Mouse (Mus musculus) kidney, embryonic 16.5 days (tissue): ENCODE measurements at regions not wholly inside any gene's neighbourhood (a gene's known extent, or its start where the extent isn't known, plus 50 kb on each side); places are given as distances from the start of the nearest gene placed in this dataset.

ENCODE experiments used
- ATAC-seq: fragments of 200-750 bp; cut with Nextera tagmentation; 2 replicates; pipeline ENCODE4 v1.8.0; 2017; ENCODE audit warnings: moderate TSS enrichment; ENCODE audit not compliant: low FRiP score, low TSS enrichment
- H3K27ac ChIP-seq: fragments of 300-500 bp; sonication (generic); 2 replicates; pipeline ENCODE4 v1.5.1; 2014; ENCODE audit warnings: low read length
- H3K27me3 ChIP-seq: fragments of 300-500 bp; sonication (generic); 2 replicates; pipeline ENCODE4 v1.6.1; 2014; ENCODE audit warnings: low read length, control low read depth, mixed read lengths; ENCODE audit not compliant: insufficient read depth
- H3K36me3 ChIP-seq: fragments of 300-500 bp; sonication (generic); 2 replicates; pipeline ENCODE4 v1.6.1; 2014; ENCODE audit warnings: low read length, control low read depth, mixed read lengths; ENCODE audit not compliant: insufficient read depth
- H3K4me1 ChIP-seq: fragments of 300-500 bp; sonication (generic); 2 replicates; pipeline ENCODE4 v1.6.1; 2014; ENCODE audit warnings: low read length, control low read depth, mixed read lengths; ENCODE audit not compliant: insufficient read depth
- H3K4me2 ChIP-seq: fragments of 300-500 bp; sonication (generic); replicated peaks from 2 replicates; pipeline ENCODE4 v1.6.1; 2014; ENCODE audit warnings: low read depth, low read length
- H3K4me3 ChIP-seq: fragments of 300-500 bp; sonication (generic); 2 replicates; pipeline ENCODE4 v1.5.1; 2014; ENCODE audit warnings: mild to moderate bottlenecking, low read length
- H3K9ac ChIP-seq: fragments of 300-500 bp; sonication (generic); replicated peaks from 2 replicates; pipeline ENCODE4 v1.6.1; 2014; ENCODE audit warnings: low read length
- H3K9me3 ChIP-seq: fragments of 300-500 bp; sonication (generic); 2 replicates; pipeline ENCODE4 v1.6.1; 2016; ENCODE audit warnings: low read length, control low read depth
- WGBS: fragments of 180-500 bp; shearing (Covaris S2); extraction: QIAGEN DNeasy Blood & Tissue Kit; methylation state at CpG from one replicate; pipeline ENCODE4 v1.1.7; 2014; 5-methylcytosine and 5-hydroxymethylcytosine counted together

- Histone ChIP-seq H3K36me3 (no peaks in the 10 kb centered on the region), H3K4me2 (no peak overlapping the region), H3K27ac (no peak overlapping the region), H3K27me3 (no peaks in the 10 kb centered on the region), H3K4me3 (no peak overlapping the region), H3K9me3 (no peaks in the 10 kb centered on the region), H3K9ac (no peak overlapping the region), H3K4me1 (no peaks in the 10 kb centered on the region)
- no peak for ATAC-seq
- 83% methylated on average over 4 of the region's 4 CpGs for WGBS
These were observed 73.5 kb upstream of the Tmem178 start for GRCm38 (mm10) chr17:80870965-80871364.

GRCm38 (mm10) chr17:80862338-80862737 is 82.1 kb upstream of the Tmem178 start:
- Histone ChIP-seq H3K9ac (no peak overlapping the region), H3K27me3 (no peaks in the 10 kb centered on the region), H3K36me3 (no peaks in the 10 kb centered on the region), H3K9me3 (no peaks in the 10 kb centered on the region), H3K4me1 (no peaks in the 10 kb centered on the region), H3K4me2 (no peak overlapping the region), H3K27ac (no peak overlapping the region), H3K4me3 (no peak overlapping the region)
- ATAC-seq = no peak
- WGBS = 68% methylated on average over 8 of the region's 8 CpGs

- no peaks in the 10 kb centered on the region for H3K9me3 ChIP-seq
- no peak overlapping the region for H3K9ac ChIP-seq
- 78% methylated on average over 23 of the region's 23 CpGs for WGBS
- H3K4me3 ChIP-seq = no peak overlapping the region
- no peaks in the 10 kb centered on the region for H3K36me3 ChIP-seq
- H3K4me2 ChIP-seq = no peak overlapping the region
- no peaks in the 10 kb centered on the region for H3K4me1 ChIP-seq
- H3K27me3 ChIP-seq = no peaks in the 10 kb centered on the region
- no peak for ATAC-seq
- H3K27ac ChIP-seq = no peak overlapping the region
These were observed 97.2 kb upstream of the Tmem178 start for GRCm38 (mm10) chr17:80846996-80847810.

- H3K4me2 ChIP-seq = no peak overlapping the region
- no peak for ATAC-seq
- H3K36me3 ChIP-seq = no peaks in the 10 kb centered on the region
- 77% methylated on average over 7 of the region's 7 CpGs for WGBS
- H3K4me3 ChIP-seq = no peak overlapping the region
- no peaks in the 10 kb centered on the region for H3K4me1 ChIP-seq
- no peaks in the 10 kb centered on the region for H3K27me3 ChIP-seq
- H3K9me3 ChIP-seq = no peaks in the 10 kb centered on the region
- H3K27ac ChIP-seq = no peak overlapping the region
- H3K9ac ChIP-seq = no peak overlapping the region
These were observed 99.1 kb upstream of the Tmem178 start for GRCm38 (mm10) chr17:80845349-80845748.

DNA sequence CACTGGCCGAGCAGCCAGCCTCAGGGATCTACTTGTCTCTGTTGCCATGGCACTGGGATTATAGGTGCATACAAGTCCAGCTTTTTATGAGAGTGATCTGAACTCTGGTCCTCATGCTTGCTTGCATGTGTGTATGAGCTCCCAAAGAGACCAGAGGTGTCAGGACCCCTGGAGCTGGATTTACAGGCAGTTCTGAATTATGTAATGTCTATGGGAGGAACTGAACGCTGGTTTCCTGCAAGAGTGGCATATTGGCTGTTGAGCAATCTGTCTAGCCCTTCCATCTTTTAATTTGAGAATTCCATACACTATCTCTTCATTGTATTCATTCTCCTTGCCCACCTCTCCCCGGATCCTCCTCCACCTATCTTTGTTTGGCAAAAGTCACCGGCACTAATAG is 102.5 kb upstream of the Tmem178 start:
- ATAC-seq = no peak
- WGBS = 82% methylated on average over 4 of the region's 4 CpGs

GRCm38 (mm10) chr17:80840896-80841295 is 103.5 kb upstream of the Tmem178 start:
- Histone ChIP-seq H3K27me3 (no peaks in the 10 kb centered on the region), H3K36me3 (no peaks in the 10 kb centered on the region), H3K9ac (no peak overlapping the region), H3K4me1 (no peaks in the 10 kb centered on the region), H3K4me3 (no peak overlapping the region), H3K27ac (no peak overlapping the region), H3K9me3 (no peaks in the 10 kb centered on the region), H3K4me2 (no peak overlapping the region)
- ATAC-seq = no peak
- WGBS = 81% methylated on average over 6 of the region's 6 CpGs

More for the DNA sequence above, 102.5 kb upstream of the Tmem178 start:
- no peak overlapping the region for H3K4me2 ChIP-seq
- no peak overlapping the region for H3K27ac ChIP-seq
- no peaks in the 10 kb centered on the region for H3K9me3 ChIP-seq
- H3K36me3 ChIP-seq = no peaks in the 10 kb centered on the region
- H3K9ac ChIP-seq = no peak overlapping the region
- H3K4me3 ChIP-seq = no peak overlapping the region
- no peaks in the 10 kb centered on the region for H3K4me1 ChIP-seq
- no peaks in the 10 kb centered on the region for H3K27me3 ChIP-seq

- no peak overlapping the region for H3K4me2 ChIP-seq
- no peaks in the 10 kb centered on the region for H3K27me3 ChIP-seq
- H3K9ac ChIP-seq = no peak overlapping the region
- WGBS = 89% methylated on average over 4 of the region's 4 CpGs
- H3K9me3 ChIP-seq = no peaks in the 10 kb centered on the region
- no peaks in the 10 kb centered on the region for H3K36me3 ChIP-seq
- H3K27ac ChIP-seq = no peak overlapping the region
- H3K4me3 ChIP-seq = no peak overlapping the region
- H3K4me1 ChIP-seq = no peaks in the 10 kb centered on the region
- ATAC-seq = no peak
These were observed 104.0 kb upstream of the Tmem178 start for GRCm38 (mm10) chr17:80840452-80840851.

DNA sequence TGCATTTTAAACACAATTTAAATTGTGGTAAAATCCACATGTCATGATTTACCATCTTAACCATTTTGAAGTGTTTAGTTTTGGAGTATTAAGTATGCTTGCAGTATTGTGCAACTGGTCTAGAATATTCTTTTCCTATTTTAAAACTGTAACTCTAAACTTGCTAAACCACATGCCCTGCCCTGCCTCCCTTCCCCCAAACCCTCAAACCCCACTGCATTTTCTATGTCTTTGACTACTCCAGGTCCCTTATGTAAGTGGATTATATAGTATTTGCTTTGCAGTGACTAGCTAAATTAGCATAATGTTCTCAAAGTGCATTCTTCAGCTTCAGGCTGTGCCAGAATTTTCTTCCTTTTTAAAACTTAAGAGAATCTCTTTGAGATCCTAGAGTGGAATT is 106.4 kb upstream of the Map4k3 start:
- Histone ChIP-seq H3K4me3 (no peak overlapping the region), H3K4me1 (0 out of 2 replicates have a peak, but pooled peaks cover 4% of the 10 kb centered on the region), H3K36me3 (no peaks in the 10 kb centered on the region), H3K9ac (no peak overlapping the region), H3K27ac (no peak overlapping the region), H3K4me2 (no peak overlapping the region), H3K27me3 (no peaks in the 10 kb centered on the region), H3K9me3 (no peaks in the 10 kb centered on the region)
- no peak for ATAC-seq

- Histone ChIP-seq H3K4me3 (no peak overlapping the region), H3K27me3 (no peaks in the 10 kb centered on the region), H3K9ac (no peak overlapping the region), H3K9me3 (no peaks in the 10 kb centered on the region), H3K36me3 (no peaks in the 10 kb centered on the region), H3K4me2 (peak overlapping the region; percentile 14; the same call in 1 of the 2 replicates), H3K27ac (no peak overlapping the region), H3K4me1 (0 out of 2 replicates have a peak, but pooled peaks cover 4% of the 10 kb centered on the region)
- ATAC-seq = peak; percentile 24; the same call in 1 of the 2 replicates
- 39% methylated on average over 5 of the region's 5 CpGs for WGBS
These were observed 105.9 kb upstream of the Map4k3 start for GRCm38 (mm10) chr17:80834176-80834517.

- 33% methylated on average over 10 of the region's 10 CpGs for WGBS
- peak; percentile 53 for ATAC-seq
- no peak overlapping the region for H3K27ac ChIP-seq
- H3K36me3 ChIP-seq = no peaks in the 10 kb centered on the region
- H3K9me3 ChIP-seq = no peaks in the 10 kb centered on the region
- no peak overlapping the region for H3K9ac ChIP-seq
- H3K4me1 ChIP-seq = 0 out of 2 replicates have a peak, but pooled peaks cover 4% of the 10 kb centered on the region
- peak overlapping the region; percentile 14; the same call in 1 of the 2 replicates for H3K4me2 ChIP-seq
- no peaks in the 10 kb centered on the region for H3K27me3 ChIP-seq
- H3K4me3 ChIP-seq = no peak overlapping the region
These were observed 105.3 kb upstream of the Map4k3 start for GRCm38 (mm10) chr17:80833355-80834175.
